ENCODE assay signal across 8 mouse cellular contexts in the genomic region with DNA sequence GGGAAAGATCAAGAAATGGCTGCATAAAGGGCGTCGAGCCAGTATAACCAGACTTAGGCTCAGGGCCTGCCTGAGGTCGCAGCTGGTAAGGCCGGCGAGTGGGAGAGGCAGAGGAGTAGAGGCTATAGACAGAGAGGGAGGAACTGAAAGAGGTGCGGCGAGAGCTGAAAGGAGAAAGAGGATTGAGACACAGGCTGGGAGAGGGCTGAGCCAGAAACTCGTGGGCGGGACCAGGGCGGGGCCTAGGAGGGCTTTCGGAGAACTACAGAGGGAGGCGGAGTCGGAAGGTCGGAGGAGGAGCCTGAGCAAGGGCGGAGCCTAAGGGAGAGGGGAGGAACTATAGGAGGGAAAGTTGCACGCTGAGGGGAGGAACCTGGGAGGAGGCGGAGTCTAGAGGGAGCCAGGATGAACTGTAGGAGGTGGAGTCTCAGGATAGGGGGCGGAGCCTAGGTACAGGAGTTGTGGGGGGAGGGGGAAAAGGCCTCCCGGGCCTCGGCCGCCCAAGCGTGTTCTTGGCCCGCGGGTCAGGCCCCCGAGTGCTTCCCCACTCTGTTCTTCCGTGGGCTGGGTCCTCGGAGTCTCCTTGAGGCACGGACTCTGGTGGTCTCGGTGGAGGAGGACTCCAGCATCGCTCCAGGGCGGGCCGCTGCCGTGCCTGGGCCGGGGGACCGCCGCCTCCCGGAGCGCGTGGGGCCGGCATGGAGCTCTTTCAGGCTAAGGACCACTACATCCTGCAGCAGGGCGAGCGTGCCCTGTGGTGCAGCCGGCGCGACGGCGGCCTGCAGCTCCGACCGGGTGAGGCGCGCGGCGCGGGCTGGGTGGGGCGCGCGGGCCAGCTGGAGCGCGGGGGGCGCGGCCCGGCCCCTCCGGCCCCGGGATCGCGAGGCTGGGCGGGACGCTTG. TPM values are rescaled to one million over a fixed set of nuclear protein-coding genes. Genes with fewer than 3 reads are reported as not detected.
DNase-seq lines count a peak whose midpoint lies in the region; ATAC-seq lines count a peak whose summit lies in the region.

TSS of gene Inpp5f (plus strand) at position 432 of the 902 bp plus-strand sequence.

- peak; percentile 98 for DNase-seq in adipocyte (ENCODE audit: low spot score)
- peak; percentile 99 for DNase-seq in embryo, embryonic 10 days (ENCODE audit: low spot score)
- DNase-seq in gastrocnemius, postnatal 10 days: peak; percentile 97
- peak; percentile 100 for DNase-seq in induced T-regulatory cell, adult 2 months (ENCODE audit: low read depth)
- DNase-seq in left cerebral cortex, adult 9 months (ENCODE audit: low spot score in 2 of 2): peak; percentile 97 to 98
- peak; percentile 93 for DNase-seq in right cerebral cortex, postnatal 14 days
- DNase-seq in urinary bladder, postnatal 36 days (ENCODE audit: low spot score in 2 of 2): peak; percentile 100

- peak; percentile 99 for ATAC-seq in megakaryocyte progenitor cell, adult 5-6 weeks (replicated peaks; ENCODE audit: poor library complexity)

RNA-seq across cellular contexts. Expression of gene Inpp5f, which starts in this region (rescaled TPM):
- total RNA-seq in gastrocnemius, postnatal 10 days (2021): 1 to 10 TPM; 5.0 to 7.2 TPM
- total RNA-seq in megakaryocyte progenitor cell, adult 5-6 weeks (2015): 8.4 and 8.8 TPM in 2 replicates
- 9.8 and 11.2 TPM in 2 replicates for total RNA-seq in megakaryocyte progenitor cell, adult 5-6 weeks (2017)

Comparison
In these comparisons a context has a peak if more than half of its experiments do, and no peak if none do; other contexts are left out.
1. Peak in every context shown above with its lines: DNase-seq and ATAC-seq.